Mouse (Mus musculus) left cerebral cortex, adult 2 months (tissue): ENCODE measurements around the gene Rexo5. TPM values are rescaled to one million over a fixed set of nuclear protein-coding genes. Genes with fewer than 3 reads are reported as not detected.

Experiments
- DNase-seq, 2 experiments: peaks; one replicate each; pipeline ENCODE4 v3.0.0; 2021 to 2022; ENCODE audit warnings: low spot score in 2 of 2, mixed read lengths in 1 of 2; ENCODE audit errors: extremely low spot score in 1 of 2
- H3K27ac ChIP-seq: fragments of 200-600 bp; 2 replicates; pipeline ENCODE4 v1.8.1; 2022
- H3K4me3 ChIP-seq: fragments of 200-600 bp; 2 replicates; pipeline ENCODE4 v1.8.1; 2022
- CTCF ChIP-seq: fragments of 200-600 bp; IDR thresholded peaks from 2 replicates; pipeline ENCODE4 v1.8.1; 2022; ENCODE audit warnings: antibody characterized with exemption, mild to moderate bottlenecking, moderate library complexity
- intact Hi-C: fragments of 180-260 bp; cut with DNase I; formaldehyde crosslinking; loops from one replicate; pipeline ENCODE4 v1.15.1; 2025
- total RNA-seq, 2 experiments: library from RNA; stranded (reverse); gene quantifications; 2 replicates each; pipeline ENCODE4 v1.2.3; 2021

The Rexo5 gene
- total RNA-seq, 2 experiments from 2014 or later, result 0.47 to 1.9 TPM

GRCm38 (mm10) chr7:119866136-119866535, 72.3 kb downstream of the Rexo5 start:
- TF ChIP-seq CTCF, result no peak
- intact Hi-C loops, result no loop called here
- H3K27ac ChIP-seq, result no peak overlapping the region

GRCm38 (mm10) chr7:119872204-119872603, 78.4 kb downstream of the Rexo5 start:
- TF ChIP-seq CTCF, result no peak
- Histone ChIP-seq H3K27ac (no peak overlapping the region), H3K4me3 (no peak overlapping the region)
- intact Hi-C loops, result no loop called here
- DNase-seq, result no peak

More at GRCm38 (mm10) chr7:119866136-119866535, 72.3 kb downstream of the Rexo5 start:
- no peak for DNase-seq
- H3K4me3 ChIP-seq, result no peak overlapping the region

GRCm38 (mm10) chr7:119873050-119873449, 79.2 kb downstream of the Rexo5 start:
- no peak for DNase-seq
- intact Hi-C loops, result no loop called here
- TF ChIP-seq CTCF, result no peak

GRCm38 (mm10) chr7:119875776-119876440, 82.1 kb downstream of the Rexo5 start:
- Histone ChIP-seq H3K4me3 (no peak overlapping the region), H3K27ac (no peak overlapping the region)
- TF ChIP-seq CTCF, result no peak
- peak; percentile 51 to 58 for DNase-seq
- intact Hi-C loops, result no loop called here

More at GRCm38 (mm10) chr7:119873050-119873449, 79.2 kb downstream of the Rexo5 start:
- Histone ChIP-seq H3K4me3 (no peak overlapping the region), H3K27ac (no peak overlapping the region)

GRCm38 (mm10) chr7:119879171-119879570, 85.4 kb downstream of the Rexo5 start:
- TF ChIP-seq CTCF, result no peak
- no peak overlapping the region for H3K4me3 ChIP-seq
- intact Hi-C loops, result no loop called here

GRCm38 (mm10) chr7:119880345-119880744, 86.5 kb downstream of the Rexo5 start:
- no peak for DNase-seq
- intact Hi-C loops, result no loop called here
- TF ChIP-seq CTCF, result no peak
- no peak overlapping the region for H3K27ac ChIP-seq
- no peak overlapping the region for H3K4me3 ChIP-seq

More at GRCm38 (mm10) chr7:119879171-119879570, 85.4 kb downstream of the Rexo5 start:
- no peak for DNase-seq
- no peak overlapping the region for H3K27ac ChIP-seq

GRCm38 (mm10) chr7:119881229-119881628, 87.4 kb downstream of the Rexo5 start:
- intact Hi-C loops, result no loop called here
- TF ChIP-seq CTCF, result no peak
- Histone ChIP-seq H3K4me3 (no peak overlapping the region), H3K27ac (no peak overlapping the region)
- DNase-seq, result no peak

- DNase-seq, result no peak
- no peak for TF ChIP-seq CTCF
- Histone ChIP-seq H3K4me3 (no peak overlapping the region), H3K27ac (no peak overlapping the region)
- intact Hi-C loops, result no loop called here
Observed at GRCm38 (mm10) chr7:119887887-119888286, 94.1 kb downstream of the Rexo5 start.

- no peak overlapping the region for H3K4me3 ChIP-seq
- no peak for TF ChIP-seq CTCF
- H3K27ac ChIP-seq, result no peak overlapping the region
- intact Hi-C loops, result no loop called here
- no peak for DNase-seq
Observed at GRCm38 (mm10) chr7:119892198-119892597, 98.4 kb downstream of the Rexo5 start.

GRCm38 (mm10) chr7:119892742-119893141, 98.9 kb downstream of the Rexo5 start:
- no peak for TF ChIP-seq CTCF
- no peak for DNase-seq
- no peak overlapping the region for H3K4me3 ChIP-seq
- H3K27ac ChIP-seq, result no peak overlapping the region
- intact Hi-C loops, result no loop called here

- H3K4me3 ChIP-seq, result peak overlapping the region; percentile 62
- DNase-seq, result no peak
- TF ChIP-seq CTCF, result no peak
- intact Hi-C loops, result loop anchor here (2.0 to 5.0 kb wide), 3 partner anchors 102 to 207 kb away; partner anchors contain the start of genes Thumpd1 and Tmem159
- peak overlapping the region; percentile 100 for H3K27ac ChIP-seq
Observed at GRCm38 (mm10) chr7:119894818-119895544, 101.2 kb downstream of the Rexo5 start.
